Mouse (Mus musculus) layer of hippocampus, adult 6 months (tissue): ENCODE measurements around the gene Musk. TPM values are rescaled to one million over a fixed set of nuclear protein-coding genes. Genes with fewer than 3 reads are reported as not detected.

ENCODE experiments used
- long read RNA-seq, 2 experiments: library from polyadenylated mRNA; unstranded; transcript quantifications; one replicate each; pipeline ENCODE4 v2.0.0; 2019 to 2020
- polyA plus RNA-seq: library from polyadenylated mRNA; unstranded; fragments of <200 nt; fragmentation: Nextera tagmentation; gene quantifications from 2 replicates; pipeline ENCODE4 v1.2.3, GENCODE M21; 2021

Gene Musk
- 1.2 and 1.4 TPM in 2 replicates for polyA plus RNA-seq
- long read RNA-seq, experiment 1, partial matches to known transcripts = 1 of 3 reads
- long read RNA-seq, experiment 1, other reads (novel, unspliced or antisense) = 2 of 3 reads
- long read RNA-seq, experiment 2 = 0 reads

GRCm38 (mm10) chr4:58285687-58286086, at the start of gene Musk:
TSS of gene Musk (plus strand) at chr4:58285960.

Other genes starting within 250 kb of the Musk start
- 0.09 and 0.24 TPM in 2 replicates for gene Svep1, start 79.1 kb upstream of the Musk start, polyA plus RNA-seq